Mouse (Mus musculus) ES-E14 (cell line): ENCODE measurements around the gene St8sia1. TPM values are rescaled to one million over a fixed set of nuclear protein-coding genes. Genes with fewer than 3 reads are reported as not detected.
"Not testable (repeated sequence)": the region's sequence is repeated elsewhere in the genome, so short reads cannot be mapped to it uniquely, and the experiment has no call there.

Experiments used
- DNase-seq: peaks from one replicate; pipeline ENCODE4 v3.0.0-alpha.2; 2013; ENCODE audit warnings: low read depth, low spot score
- H3K27ac ChIP-seq: 2 replicates; pipeline ENCODE4 v1.5.1; 2012; ENCODE audit warnings: low read depth, mild to moderate bottlenecking, low read length, moderate library complexity, mixed read lengths; ENCODE audit not compliant: poor library complexity, insufficient read depth, severe bottlenecking
- H3K36me3 ChIP-seq: 2 replicates; pipeline ENCODE4 v1.6.1; 2012; ENCODE audit warnings: mild to moderate bottlenecking, low read length, moderate library complexity, mixed read lengths; ENCODE audit not compliant: control insufficient read depth, poor library complexity, insufficient read depth, severe bottlenecking
- H3K4me1 ChIP-seq, 2 experiments: fragments of 150-350 bp in 1 of 2; sonication (generic) in 1 of 2; 2 replicates each; pipeline ENCODE4 v1.6.1; 2012; ENCODE audit warnings: low read length in 2 of 2, mild to moderate bottlenecking in 1 of 2, mixed read lengths in 1 of 2; ENCODE audit not compliant: control insufficient read depth in 2 of 2, insufficient read depth in 2 of 2, poor library complexity in 1 of 2
- H3K4me3 ChIP-seq, 2 experiments: fragments of 150-350 bp in 1 of 2; sonication (generic) in 1 of 2; 2 replicates each; pipeline ENCODE4 v1.5.1; 2012; ENCODE audit warnings: low read length in 2 of 2, low read depth in 1 of 2, mild to moderate bottlenecking in 1 of 2, mixed read lengths in 1 of 2; ENCODE audit not compliant: insufficient read depth in 1 of 2, poor library complexity in 1 of 2, severe bottlenecking in 1 of 2
- H3K9ac ChIP-seq: 2 replicates; pipeline ENCODE4 v1.6.1; 2012; ENCODE audit warnings: low read depth, mild to moderate bottlenecking, low read length, mixed read lengths; ENCODE audit not compliant: poor library complexity, insufficient read depth, severe bottlenecking
- H3K9me3 ChIP-seq: fragments of 150-350 bp; sonication (generic); 2 replicates; pipeline ENCODE4 v1.6.1; 2012; ENCODE audit warnings: low read depth, mild to moderate bottlenecking, low read length; ENCODE audit not compliant: control insufficient read depth, insufficient read depth
- CHD2 ChIP-seq: IDR thresholded peaks from 2 replicates; pipeline ENCODE4 v1.6.1; 2014; ENCODE audit warnings: mild to moderate bottlenecking, low read depth, low read length, inconsistent platforms
- HCFC1 ChIP-seq: IDR thresholded peaks from 2 replicates; pipeline ENCODE4 v1.6.1; 2012; ENCODE audit warnings: low read length, inconsistent platforms, borderline replicate concordance; ENCODE audit not compliant: insufficient read depth
- MAFK ChIP-seq: IDR thresholded peaks from 2 replicates; pipeline ENCODE4 v1.6.1; 2014; ENCODE audit warnings: mild to moderate bottlenecking, low read depth, low read length, inconsistent platforms; ENCODE audit not compliant: insufficient read depth
- ZC3H11A ChIP-seq: IDR thresholded peaks from 2 replicates; pipeline ENCODE4 v1.6.1; 2012; ENCODE audit warnings: low read depth, mild to moderate bottlenecking, inconsistent platforms, low read length, borderline replicate concordance
- ZNF384 ChIP-seq: IDR thresholded peaks from 2 replicates; pipeline ENCODE4 v1.6.1; 2012; ENCODE audit warnings: low read depth, low read length, inconsistent platforms
- in situ Hi-C, 2 experiments: fragments of 600-800 bp; cut with MboI; formaldehyde crosslinking; loops; one replicate each; pipeline ENCODE4 v1.15.1; 2025; ENCODE audit warnings: low sequenced_read_pairs in 2 of 2, inconsistent platforms in 1 of 2; ENCODE audit not compliant: unreplicated experiment in 2 of 2
- total RNA-seq: library from RNA; depleted of rRNA; stranded (reverse); fragments of 300-350 nt; gene quantifications from 2 replicates; pipeline ENCODE4 v1.2.3, GENCODE M21; 2012

St8sia1 gene
- total RNA-seq, 1 experiment: 8.2 TPM

DNA sequence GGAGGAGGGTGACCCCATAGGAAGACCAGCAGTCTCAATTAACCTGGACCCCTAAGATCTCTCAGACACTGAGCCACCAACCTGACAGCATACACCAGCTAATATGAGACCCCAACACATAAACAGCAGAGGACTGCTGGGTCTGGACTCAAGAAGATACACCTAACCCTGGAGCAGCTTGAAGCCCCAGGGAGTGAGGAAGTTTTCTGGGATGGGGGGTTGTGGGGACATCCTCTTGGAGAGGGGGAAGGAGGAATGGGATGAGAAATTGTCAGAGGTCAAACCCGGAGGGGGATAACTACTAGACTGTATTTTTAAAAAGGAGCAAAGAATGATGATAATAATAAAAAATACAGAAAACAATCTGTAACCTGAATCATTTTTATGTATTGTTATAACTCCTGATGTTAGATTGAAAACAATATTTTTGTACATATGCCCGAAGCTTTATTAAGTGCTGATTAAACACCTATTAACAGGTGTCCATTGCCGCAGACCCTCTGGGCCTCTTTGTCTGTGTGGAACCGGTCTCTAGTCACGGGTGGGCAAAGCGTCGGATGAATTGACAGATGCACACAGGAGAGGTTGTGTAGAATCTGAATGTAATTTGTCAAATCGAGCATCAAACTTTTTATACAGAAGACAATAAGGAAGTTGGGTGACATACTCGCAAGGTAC, 21.4 kb upstream of the St8sia1 start:
- H3K27ac ChIP-seq: peak overlapping the region; percentile 97
- H3K4me1 ChIP-seq: peaks cover 11 to 33% of the 10 kb centered on the region in 2 experiments
- in situ Hi-C loops, DNase-seq, H3K36me3 ChIP-seq, H3K9me3 ChIP-seq: not testable (repeated sequence)
- H3K4me3 ChIP-seq: peak overlapping the region; percentile 2 to 26; a peak in 3 of 4 replicates
- H3K9ac ChIP-seq: peak overlapping the region; percentile 73

DNA sequence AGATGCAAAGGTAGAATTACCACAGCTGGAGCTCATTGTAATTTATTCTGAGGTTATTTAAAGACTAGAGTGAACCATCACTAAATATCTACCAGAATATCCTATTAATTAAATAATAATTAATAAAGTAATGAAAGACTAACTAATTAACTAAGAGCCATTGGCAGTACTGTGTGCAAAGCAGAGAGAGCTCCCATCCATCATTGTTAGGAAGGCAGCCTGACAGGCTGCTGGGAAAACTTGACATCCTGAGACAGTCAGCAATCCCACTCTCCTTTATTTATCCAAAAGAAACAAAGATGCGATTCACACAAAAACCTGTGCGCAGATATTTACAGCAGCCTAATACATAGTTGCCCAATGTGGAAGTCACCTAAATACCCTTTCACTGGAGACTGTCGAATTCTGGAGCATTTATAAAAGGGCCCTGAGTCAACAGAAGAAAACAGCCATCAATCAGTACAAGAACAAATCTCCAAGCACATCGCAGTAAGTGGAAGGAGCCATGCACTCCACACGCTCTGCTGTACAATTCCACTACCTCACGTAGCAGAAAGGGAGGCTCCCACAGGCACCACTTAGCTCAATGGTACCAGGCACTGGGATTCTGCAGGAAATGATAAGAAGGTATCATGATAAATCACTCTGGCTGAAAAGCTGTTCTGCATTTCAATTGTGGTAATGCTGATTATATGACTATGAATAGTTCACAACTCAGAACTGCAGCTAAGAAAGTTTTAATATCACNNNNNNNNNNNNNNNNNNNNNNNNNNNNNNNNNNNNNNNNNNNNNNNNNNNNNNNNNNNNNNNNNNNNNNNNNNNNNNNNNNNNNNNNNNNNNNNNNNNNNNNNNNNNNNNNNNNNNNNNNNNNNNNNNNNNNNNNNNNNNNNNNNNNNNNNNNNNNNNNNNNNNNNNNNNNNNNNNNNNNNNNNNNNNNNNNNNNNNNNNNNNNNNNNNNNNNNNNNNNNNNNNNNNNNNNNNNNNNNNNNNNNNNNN, 15.7 kb upstream of the St8sia1 start:
- TF ChIP-seq ZC3H11A: no peak
- no peak for TF ChIP-seq HCFC1
- TF ChIP-seq ZNF384: no peak
- no peak for TF ChIP-seq MAFK
- TF ChIP-seq CHD2: no peak
- H3K9ac ChIP-seq: no peak overlapping the region
- peaks cover 2 to 10% of the 10 kb centered on the region in 2 experiments for H3K4me1 ChIP-seq
- H3K4me3 ChIP-seq: no peak overlapping the region
- in situ Hi-C loops: no loop called here
- no peaks in the 10 kb centered on the region for H3K9me3 ChIP-seq
- H3K36me3 ChIP-seq: peaks cover 2% of the 10 kb centered on the region; the same call in 1 of the 2 replicates
- H3K27ac ChIP-seq: no peak overlapping the region
- DNase-seq: no peak

DNA sequence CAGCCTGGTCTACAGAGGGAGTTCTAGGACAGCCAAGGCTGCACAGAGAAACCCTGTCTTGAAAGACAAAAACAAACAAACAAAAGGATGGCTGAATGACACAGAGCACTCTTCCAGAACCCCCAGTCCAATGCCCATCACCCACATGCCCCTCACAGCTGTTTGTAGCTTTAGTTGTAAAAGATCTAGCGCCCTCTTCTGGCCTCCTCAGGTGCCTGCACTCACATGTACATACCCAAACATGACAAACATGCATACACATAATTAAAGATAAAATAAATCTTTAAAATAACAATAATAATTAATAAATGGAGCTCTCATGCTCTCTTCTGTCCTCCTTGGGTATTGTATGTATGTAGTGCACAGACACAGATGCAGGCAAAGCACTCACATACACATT, 13.0 kb upstream of the St8sia1 start:
- peaks cover 2 to 8% of the 10 kb centered on the region in 2 experiments for H3K4me1 ChIP-seq
- in situ Hi-C loops: no loop called here
- H3K27ac ChIP-seq: no peak overlapping the region
- no peak for DNase-seq
- H3K9ac ChIP-seq: no peak overlapping the region
- no peaks in the 10 kb centered on the region for H3K9me3 ChIP-seq
- TF ChIP-seq MAFK (no peak), ZC3H11A (0 out of 2 replicates have a peak, but pooled peaks have one; percentile 3)
- H3K36me3 ChIP-seq: peaks cover 2% of the 10 kb centered on the region; the same call in 1 of the 2 replicates
- no peak overlapping the region for H3K4me3 ChIP-seq

DNA sequence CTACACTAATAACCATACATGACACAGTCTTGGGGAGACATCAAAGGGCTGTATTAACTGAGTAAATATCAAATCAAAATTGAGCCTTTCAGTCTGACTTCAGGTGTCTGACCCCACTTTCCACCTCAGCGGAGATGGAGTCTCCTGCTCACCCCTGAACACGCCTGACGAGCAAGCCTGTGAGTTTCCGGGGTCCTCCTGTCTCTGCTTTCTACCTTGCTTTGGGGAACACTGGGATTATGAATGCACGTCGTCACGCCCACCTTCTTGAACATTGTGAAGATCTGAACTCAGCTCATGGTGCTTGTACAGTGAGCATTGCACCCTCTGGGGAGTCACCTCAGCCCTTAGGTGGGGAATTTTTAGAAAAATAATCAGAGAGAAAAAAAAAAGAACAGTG, 9.0 kb upstream of the St8sia1 start:
- Histone ChIP-seq H3K27ac (no peak overlapping the region), H3K9me3 (no peaks in the 10 kb centered on the region), H3K4me3 (no peak overlapping the region), H3K9ac (no peak overlapping the region), H3K4me1 (peaks cover 0 to 2% of the 10 kb centered on the region in 2 experiments; a peak in 2 of 4 replicates), H3K36me3 (no peaks in the 10 kb centered on the region; the same call in 1 of the 2 replicates)
- TF ChIP-seq MAFK: no peak
- no peak for TF ChIP-seq ZNF384
- TF ChIP-seq ZC3H11A: no peak
- TF ChIP-seq CHD2: no peak
- no peak for TF ChIP-seq HCFC1
- in situ Hi-C loops: no loop called here
- DNase-seq: no peak
